Mouse (Mus musculus) right cerebral cortex, postnatal 14 days (tissue): Measurements from ENCODE around the gene 1700122O11Rik.

ENCODE experiments used
- DNase-seq: peaks from one replicate; pipeline ENCODE4 v3.0.0; 2022

The 1700122O11Rik gene

DNA sequence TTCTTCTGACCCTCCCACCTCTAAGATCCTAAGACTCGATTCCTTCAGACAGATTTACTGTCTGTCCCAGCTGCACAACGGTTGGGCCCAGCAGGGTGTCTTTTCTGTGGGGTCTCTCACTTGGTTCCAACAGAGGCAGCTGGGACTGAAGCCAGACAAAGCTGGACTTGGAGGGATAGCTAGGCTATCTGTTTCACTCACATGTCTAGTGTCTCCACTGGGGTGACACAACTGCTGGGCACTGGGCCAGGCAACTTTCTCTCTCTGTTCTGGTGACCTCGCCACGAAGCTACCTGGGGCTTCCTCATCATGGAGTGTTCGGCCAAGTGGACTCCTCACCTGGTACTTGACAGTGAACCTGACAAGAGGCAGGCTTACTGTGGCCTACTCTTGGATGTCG, 10.4 kb downstream of the 1700122O11Rik start:
- peak; percentile 15 for DNase-seq

DNA sequence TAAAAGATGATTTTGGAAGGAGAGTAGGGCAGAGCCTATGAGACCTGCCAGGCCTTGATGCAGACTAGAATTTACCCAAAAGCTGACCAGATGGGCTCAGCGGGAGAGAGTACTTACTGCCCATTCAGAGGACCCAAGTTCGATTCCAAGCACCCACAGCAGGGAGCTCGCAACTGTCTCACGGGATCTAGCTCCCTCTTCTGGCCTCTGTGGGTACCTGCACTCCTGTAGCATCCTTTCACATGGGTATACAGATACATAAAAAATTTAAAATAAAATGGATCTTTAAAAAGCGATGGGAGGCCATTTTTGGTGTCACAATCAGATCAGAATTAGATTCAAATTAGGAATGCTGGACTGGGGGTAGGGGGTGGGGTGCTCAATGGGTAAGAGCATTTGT, 11.1 kb downstream of the 1700122O11Rik start:
- DNase-seq, result no peak

DNA sequence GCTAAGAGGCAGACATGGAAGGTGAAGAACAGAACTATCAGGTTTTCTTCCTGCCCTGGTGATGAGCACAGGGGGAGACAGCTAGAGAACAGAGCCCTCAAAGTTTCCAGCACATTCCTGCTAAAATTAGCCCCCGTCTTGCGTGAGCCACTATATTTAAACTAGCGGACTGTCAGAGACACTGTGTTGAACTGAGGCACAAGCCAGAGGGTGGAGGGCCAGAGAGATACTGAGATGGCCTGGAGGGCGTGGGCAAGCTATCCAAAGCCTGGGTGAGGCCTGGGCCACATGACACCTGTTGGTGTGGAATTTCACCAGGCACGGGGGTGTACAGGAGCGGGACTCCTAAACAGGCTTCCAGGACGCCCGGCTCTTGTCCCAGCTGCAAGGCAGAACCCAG, 14.0 kb downstream of the 1700122O11Rik start:
- no peak for DNase-seq

DNA sequence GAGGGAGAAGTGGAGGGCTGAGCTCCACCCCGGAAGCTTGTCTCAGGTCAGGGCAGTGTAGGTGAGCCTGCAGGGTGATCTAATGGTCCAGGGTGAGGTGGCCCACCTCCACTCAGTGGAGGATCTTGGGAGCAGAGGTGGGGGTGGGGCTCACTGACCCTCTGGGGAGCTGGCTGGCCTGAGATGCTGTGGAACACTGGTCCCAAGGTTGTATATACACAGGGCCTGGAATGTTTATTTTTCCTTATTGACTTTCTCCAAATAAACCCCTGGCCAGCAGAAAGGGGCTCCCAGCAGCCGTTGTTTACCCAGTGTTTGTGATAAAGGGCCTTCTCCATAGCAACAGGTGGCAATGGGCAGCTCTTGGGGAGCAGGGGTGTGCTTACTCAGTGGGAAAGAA, 18.5 kb downstream of the 1700122O11Rik start:
- DNase-seq, result no peak

DNA sequence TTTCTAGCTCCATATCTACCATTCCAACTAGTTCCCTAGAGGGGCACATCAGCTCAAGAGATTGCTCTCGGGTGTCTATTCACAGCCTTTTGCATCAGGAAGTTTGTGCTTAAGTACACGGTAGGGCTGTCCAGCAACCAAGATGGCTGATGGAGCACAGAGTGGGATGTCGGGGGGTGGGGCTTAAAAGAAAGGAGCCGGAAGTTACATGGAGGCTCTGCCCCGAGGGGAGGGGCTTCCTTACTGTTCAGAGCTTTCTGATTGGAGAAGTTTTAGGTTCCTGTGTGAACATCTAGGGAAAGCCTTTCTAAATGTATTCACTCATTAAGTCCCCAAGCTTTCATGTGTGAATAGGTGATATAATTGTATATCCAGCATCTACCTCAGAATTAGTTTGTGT, 21.5 kb downstream of the 1700122O11Rik start:
- no peak for DNase-seq

DNA sequence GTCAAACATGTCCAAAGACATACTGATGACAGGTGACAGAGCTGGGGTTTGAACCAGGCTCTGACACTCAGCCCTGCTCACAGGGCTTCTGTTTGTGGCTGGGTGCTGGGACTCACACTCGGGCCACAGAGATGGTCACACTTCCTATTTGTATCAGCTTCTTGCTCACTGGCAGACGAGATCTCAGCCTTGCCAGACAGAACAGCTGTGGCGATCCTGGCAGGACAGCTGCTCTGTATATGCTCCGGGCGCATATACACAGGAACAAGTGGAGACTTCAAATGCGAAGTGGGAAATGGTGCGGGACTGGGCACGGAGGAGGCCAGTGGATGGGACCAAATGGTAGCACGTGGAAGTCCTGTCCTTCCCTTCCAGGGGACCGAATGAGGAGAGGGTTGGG, 25.5 kb downstream of the 1700122O11Rik start:
- DNase-seq, result no peak

DNA sequence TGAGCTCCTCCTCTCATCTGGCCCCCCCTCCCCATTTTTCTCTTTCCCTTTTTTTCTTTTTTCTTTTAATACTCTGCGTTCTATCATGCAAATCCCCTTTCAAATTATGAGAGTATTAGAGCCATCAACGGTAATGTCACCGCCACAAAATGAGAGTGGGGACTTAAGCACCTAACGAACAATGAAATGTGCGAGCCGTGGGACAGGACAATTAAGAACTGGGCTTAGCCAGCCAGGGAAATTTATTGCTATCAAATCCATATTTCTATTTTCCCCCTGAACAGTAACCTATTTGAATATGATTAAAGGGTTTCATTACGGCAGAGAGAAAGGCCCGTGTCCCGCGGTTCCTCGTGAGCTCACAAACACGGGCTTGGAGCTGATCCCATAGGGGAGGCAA, 27.0 kb downstream of the 1700122O11Rik start:
- no peak for DNase-seq

DNA sequence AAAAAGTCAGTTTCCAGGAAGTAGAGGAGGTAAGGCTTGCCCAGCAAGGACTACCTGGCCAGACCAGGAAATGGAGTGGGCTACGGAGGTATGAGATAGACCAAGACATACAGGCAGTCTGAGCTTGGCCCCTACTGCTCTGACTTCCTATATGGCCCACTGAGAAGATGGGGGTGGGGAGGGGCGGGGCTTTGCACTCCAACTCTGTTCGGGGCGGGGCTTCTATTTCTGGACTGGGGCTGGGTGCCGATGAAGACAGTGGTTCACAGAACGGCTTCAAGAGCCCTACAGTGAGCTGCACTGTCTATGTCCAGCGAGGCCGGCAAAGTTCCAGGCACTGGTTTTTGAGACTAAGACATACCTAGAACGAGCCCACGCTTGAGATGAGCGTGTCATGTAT, 27.8 kb downstream of the 1700122O11Rik start:
- DNase-seq, result no peak

DNA sequence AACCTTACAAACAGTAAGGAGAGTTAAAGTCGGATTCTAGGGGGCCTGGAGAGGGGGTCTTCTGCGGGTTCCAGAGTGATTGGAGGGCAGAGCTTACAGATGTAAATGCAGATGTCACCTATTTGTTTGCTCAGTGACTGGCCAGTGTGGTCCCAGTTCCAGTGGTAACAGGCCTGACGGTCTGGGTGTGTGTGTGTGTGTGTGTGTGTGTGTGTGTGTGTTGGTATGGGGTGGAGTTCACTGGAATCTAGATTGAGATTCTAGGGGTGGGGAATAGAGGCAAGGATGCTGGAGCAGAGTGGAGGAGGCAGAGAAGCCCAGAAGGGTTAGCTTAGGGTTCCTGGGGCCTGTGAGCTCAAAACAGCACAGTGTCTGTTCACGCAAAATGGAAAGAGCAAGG, 32.3 kb downstream of the 1700122O11Rik start:
- DNase-seq, result no peak

DNA sequence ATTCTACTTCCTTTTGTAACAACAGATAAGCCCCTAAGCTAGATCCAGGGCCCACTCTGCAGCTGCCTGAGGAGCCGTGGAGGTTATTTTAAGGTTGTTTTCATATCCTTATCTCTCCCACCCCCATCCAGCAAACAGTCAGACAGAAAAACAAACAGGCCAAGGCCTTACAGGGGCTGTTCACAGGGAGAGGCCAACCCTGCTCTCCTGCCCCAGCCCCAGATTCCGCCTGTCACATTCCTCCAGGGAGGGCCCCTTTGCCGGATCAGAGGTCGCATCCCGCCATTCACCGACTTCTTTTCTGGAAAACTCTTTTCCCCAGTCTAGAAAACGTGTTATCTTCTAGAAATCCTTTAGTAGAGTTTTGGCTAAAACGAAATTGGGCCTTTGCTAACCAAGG, 33.0 kb downstream of the 1700122O11Rik start:
- no peak for DNase-seq

DNA sequence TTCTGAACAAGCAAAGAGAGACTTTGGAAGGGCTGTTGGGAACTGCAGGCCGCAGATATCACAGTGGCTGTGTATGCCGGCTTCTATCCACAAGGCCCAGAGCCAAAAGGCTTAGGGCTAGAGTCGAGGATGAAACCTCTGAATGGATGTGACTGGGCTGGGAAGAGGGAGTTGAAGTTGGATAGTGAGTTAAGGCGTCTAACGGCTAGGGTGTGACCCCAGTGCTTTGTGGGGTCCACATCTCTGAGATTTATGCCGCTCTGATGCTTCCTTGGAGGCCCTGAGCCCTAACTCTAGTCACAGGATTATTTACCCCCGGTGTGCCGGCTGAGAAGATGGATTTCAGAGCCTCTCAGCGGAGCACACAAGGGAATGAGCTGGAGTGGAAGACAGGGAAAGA, 33.5 kb downstream of the 1700122O11Rik start:
- no peak for DNase-seq

DNA sequence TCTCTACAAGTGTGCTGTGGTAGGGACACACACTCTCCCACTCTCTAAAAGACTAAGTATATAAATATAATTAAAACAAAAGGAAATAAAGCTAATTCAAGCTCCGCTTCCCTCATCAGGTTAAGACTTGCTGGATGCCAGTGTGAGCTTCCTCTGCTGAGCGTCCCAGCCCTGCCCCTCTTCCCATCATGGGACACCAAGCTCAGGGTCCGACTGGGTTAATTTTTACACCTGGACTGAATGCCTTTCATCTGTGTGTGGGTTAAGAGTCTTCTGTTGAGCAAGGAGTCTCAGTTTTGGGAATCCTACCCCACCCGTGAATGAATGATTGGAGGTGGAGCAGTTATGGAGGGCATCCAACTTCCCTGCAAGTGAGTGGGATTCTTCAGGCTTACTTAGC, 35.6 kb downstream of the 1700122O11Rik start:
- DNase-seq, result no peak

DNA sequence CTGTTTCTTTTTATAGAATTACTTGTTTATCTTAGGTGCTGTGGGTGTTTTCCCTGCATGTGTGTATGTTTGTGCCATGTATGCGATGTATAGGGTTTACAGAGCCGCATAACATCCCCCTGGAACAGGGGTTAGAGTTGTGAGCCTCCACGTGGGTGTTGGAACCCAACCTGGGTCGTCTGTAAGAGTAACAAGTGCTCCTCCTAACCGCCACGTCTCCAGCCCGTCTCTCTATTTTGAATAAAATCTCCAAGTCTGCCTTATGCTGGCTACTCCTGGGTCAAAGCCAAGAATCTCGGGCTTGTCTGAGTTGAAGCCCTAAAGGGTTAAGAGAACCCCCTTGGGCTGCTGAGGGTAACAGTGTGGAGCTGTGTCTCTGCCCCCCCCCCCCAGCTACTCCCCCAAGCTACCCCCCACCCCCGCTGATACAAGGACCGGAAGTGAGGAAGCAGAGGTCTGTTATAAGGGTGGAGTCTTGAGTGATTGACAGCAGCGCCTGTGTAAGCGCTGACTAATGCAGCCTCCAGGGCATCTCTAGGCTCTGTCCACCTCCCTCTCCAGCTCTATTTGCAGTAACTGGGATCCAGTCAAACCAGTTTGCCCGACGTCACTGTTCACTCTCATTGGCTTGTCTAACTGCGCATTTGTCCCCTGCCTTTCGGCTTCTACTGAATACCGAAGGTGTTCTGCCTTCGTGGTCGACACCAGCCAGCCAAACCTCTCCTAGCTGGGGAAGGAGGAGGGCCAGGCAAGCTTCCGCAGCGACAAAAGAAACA, 36.3 kb downstream of the 1700122O11Rik start:
- DNase-seq, result no peak

DNA sequence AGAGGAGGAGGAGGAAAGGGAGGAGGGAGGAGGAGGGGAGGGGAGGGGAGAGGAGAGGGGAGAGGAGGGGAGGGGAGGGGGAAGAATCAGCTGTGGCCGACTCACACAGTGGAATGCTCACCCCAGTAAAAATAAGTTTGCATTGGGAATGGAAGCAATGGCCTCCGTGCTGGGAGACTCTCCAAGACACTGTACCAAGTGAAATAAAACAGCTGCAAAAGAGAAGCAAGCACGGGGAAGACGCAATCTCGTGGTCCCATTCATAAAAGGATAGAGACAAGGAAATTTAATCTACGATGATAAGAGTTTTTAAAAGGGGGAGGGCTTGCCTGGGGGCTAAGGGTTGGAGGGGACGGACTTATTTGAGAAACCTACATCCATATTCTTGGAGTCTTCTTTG, 36.9 kb downstream of the 1700122O11Rik start:
- DNase-seq, result no peak

DNA sequence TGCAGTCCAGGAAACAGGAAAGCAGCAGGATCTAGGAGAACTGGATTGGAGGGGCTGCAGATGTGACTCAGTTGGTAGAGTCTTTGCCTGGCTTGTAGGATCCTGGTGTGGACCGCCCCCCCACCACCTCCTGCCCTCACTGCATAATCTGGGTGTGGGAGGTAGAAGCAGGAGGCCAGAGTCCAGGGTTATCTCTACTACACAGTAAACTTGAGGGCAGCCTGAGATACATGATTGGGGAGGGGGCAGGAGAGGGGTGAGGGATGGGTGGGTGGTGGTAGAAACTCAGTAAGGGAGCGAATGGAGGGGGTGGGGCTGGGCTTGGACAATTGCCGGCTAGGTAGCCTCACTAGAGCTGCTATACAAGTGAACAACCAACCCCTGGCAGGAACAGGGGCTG, 38.3 kb downstream of the 1700122O11Rik start:
- no peak for DNase-seq

DNA sequence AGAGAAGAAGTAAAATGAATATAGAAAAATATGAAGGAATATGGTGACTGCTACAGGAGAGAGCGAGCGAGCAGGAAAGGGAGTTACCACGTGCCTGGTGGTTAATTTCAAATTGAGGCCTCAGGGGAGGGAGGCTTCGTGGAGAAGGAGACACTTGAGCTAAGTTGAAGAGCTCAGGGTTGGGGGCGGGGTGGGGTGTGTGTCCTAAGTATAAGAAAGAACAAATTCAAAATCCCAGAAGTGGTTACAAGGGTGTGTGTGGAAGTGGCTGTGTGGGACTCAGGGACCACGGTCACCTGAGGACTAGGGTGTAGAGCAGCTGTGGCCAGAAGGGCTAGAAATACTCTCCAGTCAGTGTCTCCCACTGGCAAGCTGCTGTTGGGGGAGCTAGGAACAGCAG, 38.7 kb downstream of the 1700122O11Rik start:
- DNase-seq, result no peak

DNA sequence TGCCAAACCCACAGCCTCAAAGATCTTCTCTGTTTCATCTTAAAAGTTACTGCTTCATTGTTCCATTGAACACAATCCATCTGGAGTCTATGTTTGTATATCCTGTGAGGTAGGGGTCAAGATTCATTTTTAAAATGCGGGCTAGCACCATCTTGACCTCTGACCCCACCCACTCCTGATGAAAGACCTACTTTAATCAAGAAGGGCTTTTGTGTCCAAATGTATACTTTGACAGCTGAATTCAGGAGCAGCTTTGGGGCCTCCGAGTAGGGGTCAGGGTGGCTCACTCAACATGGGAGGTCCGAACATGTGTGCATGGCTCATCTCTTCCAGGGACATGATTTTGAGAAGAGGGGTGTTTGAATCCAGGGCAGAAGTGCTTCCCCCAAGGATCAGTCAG, 40.3 kb downstream of the 1700122O11Rik start:
- no peak for DNase-seq

DNA sequence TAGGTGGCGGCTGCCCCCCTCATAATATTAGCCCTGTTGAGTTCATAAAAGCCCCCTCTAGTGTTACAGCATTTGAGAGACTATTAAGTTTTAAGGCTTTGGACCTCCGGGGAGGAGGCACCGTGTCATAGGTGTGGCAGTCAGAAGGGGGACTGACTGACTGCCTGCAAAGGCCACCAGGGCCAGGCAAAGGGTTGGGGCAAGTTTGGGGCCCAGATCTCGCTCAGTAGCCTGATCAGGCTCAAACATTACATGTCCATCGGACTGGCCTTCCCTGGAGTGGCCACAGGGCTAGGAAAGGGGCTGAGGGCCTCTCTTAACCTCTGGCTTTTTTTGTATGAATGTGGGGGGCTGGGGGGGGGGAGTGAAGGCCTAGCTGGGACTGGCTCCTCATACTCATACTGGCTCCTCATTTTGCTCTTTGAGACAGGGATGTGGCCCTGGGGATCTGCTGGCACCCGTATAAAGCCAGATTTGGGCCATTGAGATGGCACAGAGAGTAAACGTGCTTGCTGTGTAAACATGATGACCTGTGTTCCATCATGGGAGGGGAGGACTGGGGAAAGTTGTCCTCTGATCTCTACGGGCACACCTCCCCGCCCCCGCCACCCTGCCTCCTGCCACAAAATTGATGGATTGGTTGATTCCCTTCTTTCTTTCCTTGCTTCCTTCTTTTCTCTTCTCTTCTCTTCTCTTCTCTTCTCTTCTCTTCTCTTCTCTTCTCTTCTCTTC, 47.5 kb downstream of the 1700122O11Rik start:
- DNase-seq, result no peak

DNA sequence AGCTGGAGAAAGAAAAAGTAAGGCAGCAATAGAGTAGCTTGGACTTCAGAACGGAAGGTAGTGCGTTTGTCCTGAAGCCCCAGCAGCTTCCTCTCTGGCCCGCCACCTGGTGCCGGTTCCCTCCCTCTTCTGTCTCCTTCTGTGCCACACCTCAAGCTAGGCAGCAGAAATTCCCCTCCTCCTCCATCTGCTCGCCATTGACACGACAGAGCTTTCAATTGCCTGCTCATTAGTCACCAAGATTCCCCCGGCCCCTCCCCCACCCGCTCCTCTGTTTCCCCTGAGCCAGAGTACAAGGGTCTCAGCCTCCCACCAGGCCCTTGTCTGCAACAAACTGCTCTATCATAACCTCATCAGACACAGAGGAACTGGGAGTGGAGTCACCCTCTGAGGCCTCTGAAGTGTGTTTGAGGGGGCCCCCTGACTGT, 48.1 kb downstream of the 1700122O11Rik start:
- no peak for DNase-seq

DNA sequence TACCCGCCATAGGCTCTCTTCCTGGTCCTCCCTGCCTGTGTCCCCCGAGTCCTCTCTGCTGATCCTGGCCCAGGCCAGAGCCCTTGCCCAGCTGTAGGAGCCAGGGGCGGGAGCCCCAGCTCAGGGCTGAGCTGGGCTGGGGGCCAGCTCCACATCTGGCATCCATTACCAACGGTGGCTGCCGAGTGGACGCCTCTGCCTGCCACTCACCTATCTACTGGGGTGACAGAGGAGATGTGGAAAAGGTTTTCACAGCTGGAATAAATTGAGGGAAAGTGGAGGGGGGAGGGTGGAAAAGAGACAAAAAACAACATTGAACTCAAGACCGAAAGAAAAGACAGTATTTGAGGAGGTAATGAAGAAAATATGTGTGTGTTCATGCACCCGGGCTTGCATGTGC, 49.3 kb downstream of the 1700122O11Rik start:
- no peak for DNase-seq

DNA sequence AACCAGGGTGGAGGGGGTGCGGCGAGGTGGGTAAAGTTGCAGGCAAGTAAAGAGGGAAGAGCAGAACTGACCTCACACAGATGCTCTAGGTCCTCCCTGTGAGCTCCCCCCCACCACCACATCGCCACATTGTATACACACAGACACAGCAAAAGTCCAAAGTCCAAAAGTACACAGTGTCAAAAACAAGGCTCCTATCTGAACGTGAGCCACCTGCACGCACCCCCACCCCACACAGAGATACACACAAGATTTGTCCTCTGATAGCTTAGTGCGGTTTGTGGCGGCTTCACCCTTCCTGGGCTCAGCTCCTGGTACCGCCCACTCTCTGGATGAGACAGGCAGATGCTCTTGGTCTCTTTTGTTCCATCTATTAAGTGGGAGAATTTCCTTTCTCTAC, 50.0 kb downstream of the 1700122O11Rik start:
- DNase-seq, result no peak
